Mouse (Mus musculus) ES-E14 (cell line): Measurements from ENCODE around the gene Ddx43. TPM values are rescaled to one million over a fixed set of nuclear protein-coding genes. Genes with fewer than 3 reads are reported as not detected.
A peak's percentile ranks its signal among the peaks of the same experiment; 100 is the strongest.

Experiments used
- DNase-seq: peaks from one replicate; pipeline ENCODE4 v3.0.0-alpha.2; 2013; ENCODE audit warnings: low read depth, low spot score
- H3K27ac ChIP-seq: 2 replicates; pipeline ENCODE4 v1.5.1; 2012; ENCODE audit warnings: low read depth, mild to moderate bottlenecking, low read length, moderate library complexity, mixed read lengths; ENCODE audit not compliant: poor library complexity, insufficient read depth, severe bottlenecking
- H3K36me3 ChIP-seq: 2 replicates; pipeline ENCODE4 v1.6.1; 2012; ENCODE audit warnings: mild to moderate bottlenecking, low read length, moderate library complexity, mixed read lengths; ENCODE audit not compliant: control insufficient read depth, poor library complexity, insufficient read depth, severe bottlenecking
- H3K4me1 ChIP-seq, 2 experiments: fragments of 150-350 bp in 1 of 2; sonication (generic) in 1 of 2; 2 replicates each; pipeline ENCODE4 v1.6.1; 2012; ENCODE audit warnings: low read length in 2 of 2, mild to moderate bottlenecking in 1 of 2, mixed read lengths in 1 of 2; ENCODE audit not compliant: control insufficient read depth in 2 of 2, insufficient read depth in 2 of 2, poor library complexity in 1 of 2
- H3K4me3 ChIP-seq, 2 experiments: fragments of 150-350 bp in 1 of 2; sonication (generic) in 1 of 2; 2 replicates each; pipeline ENCODE4 v1.5.1; 2012; ENCODE audit warnings: low read length in 2 of 2, low read depth in 1 of 2, mild to moderate bottlenecking in 1 of 2, mixed read lengths in 1 of 2; ENCODE audit not compliant: insufficient read depth in 1 of 2, poor library complexity in 1 of 2, severe bottlenecking in 1 of 2
- H3K9ac ChIP-seq: 2 replicates; pipeline ENCODE4 v1.6.1; 2012; ENCODE audit warnings: low read depth, mild to moderate bottlenecking, low read length, mixed read lengths; ENCODE audit not compliant: poor library complexity, insufficient read depth, severe bottlenecking
- H3K9me3 ChIP-seq: fragments of 150-350 bp; sonication (generic); 2 replicates; pipeline ENCODE4 v1.6.1; 2012; ENCODE audit warnings: low read depth, mild to moderate bottlenecking, low read length; ENCODE audit not compliant: control insufficient read depth, insufficient read depth
- CHD2 ChIP-seq: IDR thresholded peaks from 2 replicates; pipeline ENCODE4 v1.6.1; 2014; ENCODE audit warnings: mild to moderate bottlenecking, low read depth, low read length, inconsistent platforms
- HCFC1 ChIP-seq: IDR thresholded peaks from 2 replicates; pipeline ENCODE4 v1.6.1; 2012; ENCODE audit warnings: low read length, inconsistent platforms, borderline replicate concordance; ENCODE audit not compliant: insufficient read depth
- MAFK ChIP-seq: IDR thresholded peaks from 2 replicates; pipeline ENCODE4 v1.6.1; 2014; ENCODE audit warnings: mild to moderate bottlenecking, low read depth, low read length, inconsistent platforms; ENCODE audit not compliant: insufficient read depth
- ZC3H11A ChIP-seq: IDR thresholded peaks from 2 replicates; pipeline ENCODE4 v1.6.1; 2012; ENCODE audit warnings: low read depth, mild to moderate bottlenecking, inconsistent platforms, low read length, borderline replicate concordance
- ZNF384 ChIP-seq: IDR thresholded peaks from 2 replicates; pipeline ENCODE4 v1.6.1; 2012; ENCODE audit warnings: low read depth, low read length, inconsistent platforms
- in situ Hi-C, 2 experiments: fragments of 600-800 bp; cut with MboI; formaldehyde crosslinking; loops; one replicate each; pipeline ENCODE4 v1.15.1; 2025; ENCODE audit warnings: low sequenced_read_pairs in 2 of 2, inconsistent platforms in 1 of 2; ENCODE audit not compliant: unreplicated experiment in 2 of 2
- total RNA-seq: library from RNA; depleted of rRNA; stranded (reverse); fragments of 300-350 nt; gene quantifications from 2 replicates; pipeline ENCODE4 v1.2.3, GENCODE M21; 2012

Gene Ddx43
- total RNA-seq, 1 experiment, result 5.0 TPM

GRCm38 (mm10) chr9:78369786-78370185, 25.8 kb upstream of the Ddx43 start:
- Histone ChIP-seq H3K36me3 (no peaks in the 10 kb centered on the region; the same call in 1 of the 2 replicates), H3K9me3 (no peaks in the 10 kb centered on the region), H3K9ac (peak overlapping the region; percentile 57), H3K4me3 (peak overlapping the region in 1 of 2 experiments; percentile 7; a peak in 2 of 4 replicates), H3K4me1 (peaks cover 11 to 18% of the 10 kb centered on the region in 2 experiments), H3K27ac (peak overlapping the region; percentile 96)
- TF ChIP-seq CHD2, result no peak; the same call in 1 of the 2 replicates
- TF ChIP-seq ZNF384, result peak; percentile 52
- no peak for TF ChIP-seq MAFK
- no peak for TF ChIP-seq HCFC1
- in situ Hi-C loops, result no loop called here
- no peak for DNase-seq

- TF ChIP-seq CHD2 (no peak), HCFC1 (no peak), MAFK (no peak), ZNF384 (no peak), ZC3H11A (no peak)
- no peaks in the 10 kb centered on the region; the same call in 1 of the 2 replicates for H3K36me3 ChIP-seq
- in situ Hi-C loops, result no loop called here
Observed at GRCm38 (mm10) chr9:78371441-78371840, 24.1 kb upstream of the Ddx43 start.

GRCm38 (mm10) chr9:78372827-78373504, 22.6 kb upstream of the Ddx43 start:
- in situ Hi-C loops, result no loop called here
- peak overlapping the region; percentile 64 for H3K9ac ChIP-seq
- H3K36me3 ChIP-seq, result no peaks in the 10 kb centered on the region
- DNase-seq, result no peak
- H3K4me1 ChIP-seq, result peaks cover 14 to 18% of the 10 kb centered on the region in 2 experiments
- no peak overlapping the region for H3K4me3 ChIP-seq
- H3K27ac ChIP-seq, result peak overlapping the region; percentile 96
- TF ChIP-seq ZNF384, result peak; percentile 13; the same call in 1 of the 2 replicates
- no peak for TF ChIP-seq ZC3H11A
- no peaks in the 10 kb centered on the region for H3K9me3 ChIP-seq

More at GRCm38 (mm10) chr9:78371441-78371840, 24.1 kb upstream of the Ddx43 start:
- H3K27ac ChIP-seq, result peak overlapping the region; percentile 96
- H3K9ac ChIP-seq, result no peak overlapping the region
- no peaks in the 10 kb centered on the region for H3K9me3 ChIP-seq
- peaks cover 14 to 18% of the 10 kb centered on the region in 2 experiments for H3K4me1 ChIP-seq
- no peak for DNase-seq
- H3K4me3 ChIP-seq, result no peak overlapping the region

GRCm38 (mm10) chr9:78374397-78374796, 21.2 kb upstream of the Ddx43 start:
- no peak for TF ChIP-seq ZC3H11A
- no peak for TF ChIP-seq MAFK
- TF ChIP-seq ZNF384, result no peak
- no peak for TF ChIP-seq HCFC1
- no peak for TF ChIP-seq CHD2
- H3K9ac ChIP-seq, result peak overlapping the region; percentile 65
- in situ Hi-C loops, result no loop called here
- peaks cover 14 to 18% of the 10 kb centered on the region in 2 experiments for H3K4me1 ChIP-seq
- peak; percentile 56 for DNase-seq
- no peaks in the 10 kb centered on the region for H3K36me3 ChIP-seq
- H3K4me3 ChIP-seq, result peak overlapping the region in 1 of 2 experiments; percentile 13; a peak in 2 of 4 replicates
- H3K9me3 ChIP-seq, result no peaks in the 10 kb centered on the region
- H3K27ac ChIP-seq, result peak overlapping the region; percentile 96
